Mouse (Mus musculus): ENCODE measurements around the gene S100pbp. TPM values are rescaled to one million over a fixed set of nuclear protein-coding genes. Genes with fewer than 3 reads are reported as not detected.
"Not testable (repeated sequence)": the region's sequence is repeated elsewhere in the genome, so short reads cannot be mapped to it uniquely, and the experiment has no call there.

The S100pbp gene
- polyA plus RNA-seq, 1 experiment from 2014 or later = 3.7 TPM

GRCm38 (mm10) chr4:129212486-129212885, 23.0 kb upstream of the S100pbp start:
- H3K4me2 ChIP-seq (replicated peaks; ENCODE audit: low read depth); H3K4me1 ChIP-seq (replicated peaks; ENCODE audit: control insufficient read depth, insufficient read depth); H3K4me3 ChIP-seq (ENCODE audit: low read depth, low read length); H3K9ac ChIP-seq (ENCODE audit: low read length); H3K9me3 ChIP-seq (ENCODE audit: control insufficient read depth, low read length); H3K27me3 ChIP-seq (ENCODE audit: control insufficient read depth, insufficient read depth, low read length); H3K27ac ChIP-seq (replicated peaks); DNase-seq (ENCODE audit: low spot score); ATAC-seq (ENCODE audit: low FRiP score, low TSS enrichment): not testable (repeated sequence)
- 75% methylated on average over 3 of the region's 3 CpGs for WGBS
- TF ChIP-seq CTCF (IDR thresholded peaks at IDR 0.05; ENCODE audit: low read depth) = peak; percentile 66
- peaks cover 23% of the 10 kb centered on the region for H3K36me3 ChIP-seq (ENCODE audit: control insufficient read depth, insufficient read depth, low read length)

DNA sequence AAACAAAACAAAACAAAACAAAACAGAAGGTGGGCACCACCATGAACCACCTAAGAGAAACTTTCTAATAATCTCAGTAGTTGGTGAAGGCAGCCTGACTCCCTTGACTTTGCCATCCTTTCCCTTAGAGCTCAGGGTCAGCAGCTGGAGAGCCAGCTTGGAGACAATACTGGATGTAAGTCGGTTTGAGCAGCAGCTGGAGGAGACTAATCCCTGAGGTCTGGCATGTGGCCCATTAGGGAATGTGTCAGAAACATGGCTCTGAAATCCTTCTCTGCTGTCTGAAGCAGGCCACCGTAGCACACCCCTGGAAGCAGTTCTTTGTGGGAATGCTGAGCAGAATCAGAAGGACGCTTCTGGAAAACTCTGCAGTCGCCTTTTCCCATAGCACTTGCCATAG, 21.9 kb upstream of the S100pbp start:
- 55% methylated on average over 4 of the region's 4 CpGs for WGBS

GRCm38 (mm10) chr4:129209504-129209903, 20.0 kb upstream of the S100pbp start:
- DNase-seq (ENCODE audit: low spot score) (no peak), ATAC-seq (ENCODE audit: low FRiP score, low TSS enrichment) (0 out of 2 replicates have a peak, but pooled peaks have one; percentile 22)
- Histone ChIP-seq H3K9me3 (ENCODE audit: control insufficient read depth, low read length) (no peaks in the 10 kb centered on the region), H3K27ac (replicated peaks) (no peak overlapping the region), H3K4me3 (ENCODE audit: low read depth, low read length) (no peak overlapping the region), H3K9ac (ENCODE audit: low read length) (no peak overlapping the region), H3K27me3 (ENCODE audit: control insufficient read depth, insufficient read depth, low read length) (no peaks in the 10 kb centered on the region), H3K4me1 (replicated peaks; ENCODE audit: control insufficient read depth, insufficient read depth) (no peaks in the 10 kb centered on the region), H3K4me2 (replicated peaks; ENCODE audit: low read depth) (no peak overlapping the region), H3K36me3 (ENCODE audit: control insufficient read depth, insufficient read depth, low read length) (peaks cover 22% of the 10 kb centered on the region)
- TF ChIP-seq EP300 (optimal IDR thresholded peaks at IDR 0.05) = no peak
- peak; percentile 83 for TF ChIP-seq CTCF (IDR thresholded peaks at IDR 0.05; ENCODE audit: low read depth)
- 47% methylated on average over 7 of the region's 7 CpGs for WGBS

More for the DNA sequence above, 21.9 kb upstream of the S100pbp start:
- DNase-seq (ENCODE audit: low spot score) = no peak
- ATAC-seq (ENCODE audit: low FRiP score, low TSS enrichment) = no peak
- peaks cover 23% of the 10 kb centered on the region for H3K36me3 ChIP-seq (ENCODE audit: control insufficient read depth, insufficient read depth, low read length)
- H3K9ac ChIP-seq (ENCODE audit: low read length) = no peak overlapping the region
- no peak overlapping the region for H3K4me2 ChIP-seq (replicated peaks; ENCODE audit: low read depth)
- no peak overlapping the region for H3K4me3 ChIP-seq (ENCODE audit: low read depth, low read length)
- TF ChIP-seq EP300 (optimal IDR thresholded peaks at IDR 0.05) (no peak), CTCF (IDR thresholded peaks at IDR 0.05; ENCODE audit: low read depth) (no peak)
- no peaks in the 10 kb centered on the region for H3K27me3 ChIP-seq (ENCODE audit: control insufficient read depth, insufficient read depth, low read length)
- H3K27ac ChIP-seq (replicated peaks) = no peak overlapping the region
- H3K9me3 ChIP-seq (ENCODE audit: control insufficient read depth, low read length) = no peaks in the 10 kb centered on the region
- H3K4me1 ChIP-seq (replicated peaks; ENCODE audit: control insufficient read depth, insufficient read depth) = no peaks in the 10 kb centered on the region

DNA sequence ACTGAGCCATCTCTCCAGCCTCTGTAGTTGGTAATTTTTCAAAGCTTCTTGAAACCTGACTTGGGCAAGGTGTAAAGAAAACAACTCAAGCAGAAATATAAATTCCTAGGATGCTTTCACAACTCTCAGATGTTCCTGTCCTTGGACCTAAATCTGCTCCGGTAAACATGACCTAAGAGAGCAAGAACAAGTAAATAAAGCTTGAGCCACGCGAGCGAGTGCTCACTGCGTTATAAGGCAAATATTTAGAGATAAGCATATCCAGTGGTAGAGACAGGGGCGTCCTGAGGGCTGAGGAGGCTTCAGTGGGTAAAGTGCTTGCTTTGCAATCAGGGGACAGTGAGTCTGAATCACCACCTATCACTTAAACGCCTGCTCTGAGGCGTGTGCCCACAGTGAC, 17.3 kb upstream of the S100pbp start:
- Histone ChIP-seq H3K4me2 (replicated peaks; ENCODE audit: low read depth) (no peak overlapping the region), H3K9ac (ENCODE audit: low read length) (no peak overlapping the region), H3K9me3 (ENCODE audit: control insufficient read depth, low read length) (no peaks in the 10 kb centered on the region), H3K27me3 (ENCODE audit: control insufficient read depth, insufficient read depth, low read length) (no peaks in the 10 kb centered on the region), H3K4me3 (ENCODE audit: low read depth, low read length) (no peak overlapping the region), H3K4me1 (replicated peaks; ENCODE audit: control insufficient read depth, insufficient read depth) (no peaks in the 10 kb centered on the region), H3K36me3 (ENCODE audit: control insufficient read depth, insufficient read depth, low read length) (peaks cover 23% of the 10 kb centered on the region), H3K27ac (replicated peaks) (no peak overlapping the region)
- ATAC-seq (ENCODE audit: low FRiP score, low TSS enrichment) (no peak), DNase-seq (ENCODE audit: low spot score) (no peak)
- 32% methylated on average over 8 of the region's 8 CpGs for WGBS
- TF ChIP-seq CTCF (IDR thresholded peaks at IDR 0.05; ENCODE audit: low read depth) (no peak), EP300 (optimal IDR thresholded peaks at IDR 0.05) (no peak)

- Histone ChIP-seq H3K9ac (ENCODE audit: low read length) (no peak overlapping the region), H3K36me3 (ENCODE audit: control insufficient read depth, insufficient read depth, low read length) (peaks cover 32% of the 10 kb centered on the region)
- 86% methylated on average over 10 of the region's 10 CpGs for WGBS
These were observed 15.1 kb upstream of the S100pbp start for GRCm38 (mm10) chr4:129204655-129205054.

DNA sequence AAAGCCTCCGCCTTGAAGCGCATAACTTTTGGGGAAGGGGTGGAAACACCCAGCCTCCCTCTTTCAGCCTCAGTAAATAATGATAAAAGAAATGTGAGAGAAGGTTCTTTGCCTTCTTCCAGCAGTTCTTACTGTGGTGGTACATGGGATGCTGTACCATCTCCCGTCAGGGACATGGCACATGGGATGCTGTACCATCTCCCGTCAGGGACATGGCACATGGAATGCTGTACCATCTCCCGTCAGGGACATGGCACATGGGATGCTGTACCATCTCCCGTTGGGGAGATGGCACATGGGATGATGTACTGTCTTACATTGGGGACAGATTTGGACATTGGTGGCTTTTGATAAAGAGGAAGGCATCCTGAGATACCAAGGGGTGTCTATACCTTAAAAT, 8.0 kb upstream of the S100pbp start:
- Histone ChIP-seq H3K36me3 (ENCODE audit: control insufficient read depth, insufficient read depth, low read length) (peaks cover 16% of the 10 kb centered on the region), H3K27me3 (ENCODE audit: control insufficient read depth, insufficient read depth, low read length) (no peaks in the 10 kb centered on the region), H3K4me2 (replicated peaks; ENCODE audit: low read depth) (no peak overlapping the region), H3K4me3 (ENCODE audit: low read depth, low read length) (no peak overlapping the region), H3K27ac (replicated peaks) (no peak overlapping the region), H3K4me1 (replicated peaks; ENCODE audit: control insufficient read depth, insufficient read depth) (no peaks in the 10 kb centered on the region), H3K9ac (ENCODE audit: low read length) (no peak overlapping the region), H3K9me3 (ENCODE audit: control insufficient read depth, low read length) (no peaks in the 10 kb centered on the region)
- WGBS = 95% methylated on average over 6 of the region's 6 CpGs
- DNase-seq (ENCODE audit: low spot score) = no peak
- TF ChIP-seq CTCF (IDR thresholded peaks at IDR 0.05; ENCODE audit: low read depth) (no peak), EP300 (optimal IDR thresholded peaks at IDR 0.05) (no peak)
- no peak for ATAC-seq (ENCODE audit: low FRiP score, low TSS enrichment)

More at GRCm38 (mm10) chr4:129204655-129205054, 15.1 kb upstream of the S100pbp start:
- Histone ChIP-seq H3K4me2 (replicated peaks; ENCODE audit: low read depth) (no peak overlapping the region), H3K4me1 (replicated peaks; ENCODE audit: control insufficient read depth, insufficient read depth) (no peaks in the 10 kb centered on the region), H3K9me3 (ENCODE audit: control insufficient read depth, low read length) (no peaks in the 10 kb centered on the region), H3K27ac (replicated peaks) (no peak overlapping the region), H3K27me3 (ENCODE audit: control insufficient read depth, insufficient read depth, low read length) (no peaks in the 10 kb centered on the region), H3K4me3 (ENCODE audit: low read depth, low read length) (no peak overlapping the region)
- no peak for ATAC-seq (ENCODE audit: low FRiP score, low TSS enrichment)
- TF ChIP-seq EP300 (optimal IDR thresholded peaks at IDR 0.05) (no peak), CTCF (IDR thresholded peaks at IDR 0.05; ENCODE audit: low read depth) (no peak)
- DNase-seq (ENCODE audit: low spot score) = no peak
